Mouse (Mus musculus): ENCODE measurements around the gene Impdh2. TPM values are rescaled to one million over a fixed set of nuclear protein-coding genes. Genes with fewer than 3 reads are reported as not detected.

The Impdh2 gene
- polyA plus RNA-seq, 1 experiment from 2014 or later: 185 TPM

DNA sequence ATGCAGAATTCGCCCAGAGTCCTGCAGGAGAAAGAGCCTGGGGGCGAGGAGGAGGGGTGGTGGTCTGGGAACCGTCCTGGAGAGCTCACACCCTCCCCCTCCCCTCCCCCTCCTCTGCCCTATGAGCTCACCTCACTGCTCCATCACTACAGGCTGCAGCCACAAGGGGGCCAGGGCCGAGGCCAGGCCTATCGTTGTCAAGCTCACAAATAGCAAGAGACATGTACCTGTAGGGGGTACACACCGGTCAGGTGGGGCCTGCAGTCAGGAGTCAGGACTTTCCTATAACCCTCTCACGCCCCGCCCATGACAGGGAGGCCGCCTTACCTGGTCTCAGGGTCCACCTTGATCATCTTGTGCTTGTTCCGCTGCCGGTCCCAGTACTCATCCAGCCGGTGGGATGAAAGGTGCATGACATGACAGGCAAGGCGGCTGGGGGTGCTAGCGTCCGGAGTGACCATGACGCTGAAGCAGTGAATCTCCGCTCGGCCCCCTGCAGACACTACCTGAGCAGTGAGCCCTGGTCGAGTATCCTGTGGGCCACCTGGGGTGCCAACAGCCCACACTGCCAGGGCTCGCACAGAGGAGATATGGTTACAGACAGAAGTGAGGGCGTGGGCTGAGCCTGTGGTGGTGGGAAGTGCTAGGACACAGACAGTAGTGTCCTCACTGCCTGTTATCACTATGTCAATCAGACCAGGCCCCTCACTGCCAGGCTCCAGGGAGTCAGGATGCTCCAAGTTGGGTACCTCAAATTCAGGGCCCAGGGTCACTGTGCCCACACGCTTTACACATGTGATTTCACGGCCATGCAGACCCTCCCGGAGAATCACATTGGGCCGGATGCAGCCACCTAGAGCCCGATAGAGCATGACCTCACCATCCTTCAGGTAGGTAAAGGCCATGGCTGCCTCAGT lies 13.9 kb downstream of the Impdh2 start:
- H3K4me1 ChIP-seq (replicated peaks): peaks cover 82% of the 10 kb centered on the region
- H3K4me3 ChIP-seq: peak overlapping the region; percentile 2; the same call in 1 of the 2 replicates
- H3K9me3 ChIP-seq: no peaks in the 10 kb centered on the region
- H3K27ac ChIP-seq: no peak overlapping the region
- H3K27me3 ChIP-seq (ENCODE audit: insufficient read depth, poor library complexity, severe bottlenecking): 0 out of 2 replicates have a peak, but pooled peaks cover 7% of the 10 kb centered on the region
- 52% methylated on average over 26 of the region's 26 CpGs for WGBS
- DNase-seq (ENCODE audit: low spot score): peak; percentile 77
- H3K36me3 ChIP-seq: peaks cover 65% of the 10 kb centered on the region

- H3K27me3 ChIP-seq (ENCODE audit: insufficient read depth, poor library complexity, severe bottlenecking): peaks cover 13% of the 10 kb centered on the region
- H3K4me3 ChIP-seq: peak overlapping the region; percentile 2; the same call in 1 of the 2 replicates
- H3K9me3 ChIP-seq: no peaks in the 10 kb centered on the region
- H3K27ac ChIP-seq: peak overlapping the region; percentile 45
- WGBS: 90% methylated on average over 12 of the region's 12 CpGs
- DNase-seq (ENCODE audit: low spot score): no peak
- H3K4me1 ChIP-seq (replicated peaks): peaks cover 83% of the 10 kb centered on the region
- H3K36me3 ChIP-seq: peaks cover 65% of the 10 kb centered on the region
Measured at GRCm38 (mm10) chr9:108574921-108575320, 14.8 kb downstream of the Impdh2 start.

GRCm38 (mm10) chr9:108575321-108576297 lies 15.5 kb downstream of the Impdh2 start:
- Histone ChIP-seq H3K4me3 (peak overlapping the region; percentile 30; the same call in 1 of the 2 replicates), H3K4me1 (replicated peaks) (peaks cover 76% of the 10 kb centered on the region)
- 90% methylated on average over 37 of the region's 37 CpGs for WGBS

DNA sequence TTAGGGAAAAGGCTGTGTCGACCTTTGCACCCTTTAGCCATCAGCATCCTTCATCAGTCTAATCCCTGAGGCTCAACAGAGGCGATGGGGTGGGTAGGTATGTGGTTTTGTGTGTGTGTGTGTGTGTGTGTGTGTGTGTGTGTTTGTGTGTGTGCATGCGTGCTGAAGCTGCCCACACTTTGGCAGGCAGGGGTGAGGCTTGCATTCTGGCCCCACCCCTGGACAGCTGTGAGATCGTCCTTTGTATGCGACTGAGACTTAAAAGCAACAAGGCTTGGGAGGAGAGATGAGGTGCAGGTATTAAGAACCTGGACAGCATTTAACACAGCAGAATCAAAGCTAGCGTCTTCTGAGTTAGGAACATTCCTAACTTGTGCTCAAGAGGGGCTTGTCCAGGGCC lies 16.9 kb downstream of the Impdh2 start:
- H3K4me1 ChIP-seq (replicated peaks): peaks cover 69% of the 10 kb centered on the region
- WGBS: 67% methylated on average over 6 of the region's 6 CpGs
- H3K36me3 ChIP-seq: peaks cover 58% of the 10 kb centered on the region

More at GRCm38 (mm10) chr9:108575321-108576297, 15.5 kb downstream of the Impdh2 start:
- H3K9me3 ChIP-seq: no peaks in the 10 kb centered on the region
- H3K27ac ChIP-seq: peak overlapping the region; percentile 45; the same call in 1 of the 2 replicates
- H3K27me3 ChIP-seq (ENCODE audit: insufficient read depth, poor library complexity, severe bottlenecking): peaks cover 20% of the 10 kb centered on the region
- peaks cover 63% of the 10 kb centered on the region for H3K36me3 ChIP-seq
- DNase-seq (ENCODE audit: low spot score): no peak

GRCm38 (mm10) chr9:108577934-108578544 lies 18.0 kb downstream of the Impdh2 start:
- Histone ChIP-seq H3K27me3 (ENCODE audit: insufficient read depth, poor library complexity, severe bottlenecking) (peaks cover 44% of the 10 kb centered on the region), H3K9me3 (no peaks in the 10 kb centered on the region), H3K36me3 (peaks cover 57% of the 10 kb centered on the region), H3K4me1 (replicated peaks) (peaks cover 67% of the 10 kb centered on the region), H3K27ac (peak overlapping the region; percentile 95), H3K4me3 (peak overlapping the region; percentile 89)
- 2% methylated on average over 24 of the region's 24 CpGs for WGBS
- no peak for DNase-seq (ENCODE audit: low spot score)

More for the DNA sequence above, 16.9 kb downstream of the Impdh2 start:
- no peak for DNase-seq (ENCODE audit: low spot score)
- H3K9me3 ChIP-seq: no peaks in the 10 kb centered on the region
- peak overlapping the region; percentile 95; the same call in 1 of the 2 replicates for H3K27ac ChIP-seq
- H3K4me3 ChIP-seq: peak overlapping the region; percentile 89
- H3K27me3 ChIP-seq (ENCODE audit: insufficient read depth, poor library complexity, severe bottlenecking): peaks cover 34% of the 10 kb centered on the region

DNA sequence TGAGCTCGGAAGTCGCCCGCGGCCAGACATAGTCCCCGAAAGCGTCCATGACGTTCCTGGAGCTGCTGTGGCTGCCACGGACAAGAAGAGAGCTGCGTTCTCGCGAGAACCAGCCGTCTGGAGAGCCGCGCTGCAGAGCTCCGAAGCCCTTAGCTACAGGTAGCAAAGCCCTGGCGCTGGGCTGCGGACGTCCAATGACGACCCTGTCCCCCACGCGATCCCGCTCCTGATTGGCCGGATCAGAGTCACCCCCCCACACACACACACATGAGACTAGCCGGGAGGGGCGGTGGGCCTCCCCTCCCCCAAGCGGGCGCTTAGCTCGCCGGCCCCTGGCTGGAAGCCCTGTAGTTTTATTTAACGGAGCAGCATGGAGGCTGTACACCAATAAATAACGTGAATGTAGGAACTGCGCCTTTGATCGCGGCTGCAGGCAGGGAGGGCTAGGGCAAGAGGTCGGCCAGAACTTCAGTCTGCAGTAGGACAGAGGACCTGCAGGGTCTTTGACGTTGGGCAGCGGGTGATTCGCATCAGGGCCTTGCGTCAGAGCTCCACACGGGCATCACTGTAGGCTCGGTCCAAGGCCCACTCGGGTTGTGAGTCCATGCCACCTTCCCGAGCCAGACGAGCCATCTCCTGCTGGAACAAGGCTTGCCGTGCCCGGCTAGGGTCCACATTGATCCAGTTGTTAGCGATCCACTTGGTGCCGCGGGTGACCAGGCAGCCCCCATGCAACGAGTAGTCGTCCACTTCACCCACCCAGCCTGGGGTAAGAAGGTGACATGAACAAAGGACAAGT lies 18.7 kb downstream of the Impdh2 start, which contains the start of gene Wdr6:
Gene Wdr6, minus strand, starts transcription at position 195 of the 799 bp plus-strand sequence.
- Histone ChIP-seq H3K4me3 (peak within 1 kb of the TSS; percentile 89), H3K36me3 (peaks cover 50% of the 10 kb centered on the region), H3K9me3 (no peaks in the 10 kb centered on the region), H3K27ac (peak within 1 kb of the TSS; percentile 95), H3K27me3 (ENCODE audit: insufficient read depth, poor library complexity, severe bottlenecking) (peaks cover 50% of the 10 kb centered on the region), H3K4me1 (replicated peaks) (peaks cover 60% of the 10 kb centered on the region)
- 5% methylated on average over 51 of the region's 51 CpGs for WGBS
- peak; percentile 97 for DNase-seq (ENCODE audit: low spot score)

GRCm38 (mm10) chr9:108579344-108579690 lies 19.2 kb downstream of the Impdh2 start:
- H3K36me3 ChIP-seq: peaks cover 44% of the 10 kb centered on the region
- DNase-seq (ENCODE audit: low spot score): no peak
- WGBS: 72% methylated on average over 5 of the region's 5 CpGs
- H3K27ac ChIP-seq: peak overlapping the region; percentile 95
- peak overlapping the region; percentile 89 for H3K4me3 ChIP-seq
- H3K27me3 ChIP-seq (ENCODE audit: insufficient read depth, poor library complexity, severe bottlenecking): peaks cover 50% of the 10 kb centered on the region
- H3K4me1 ChIP-seq (replicated peaks): peaks cover 54% of the 10 kb centered on the region
- no peaks in the 10 kb centered on the region for H3K9me3 ChIP-seq

DNA sequence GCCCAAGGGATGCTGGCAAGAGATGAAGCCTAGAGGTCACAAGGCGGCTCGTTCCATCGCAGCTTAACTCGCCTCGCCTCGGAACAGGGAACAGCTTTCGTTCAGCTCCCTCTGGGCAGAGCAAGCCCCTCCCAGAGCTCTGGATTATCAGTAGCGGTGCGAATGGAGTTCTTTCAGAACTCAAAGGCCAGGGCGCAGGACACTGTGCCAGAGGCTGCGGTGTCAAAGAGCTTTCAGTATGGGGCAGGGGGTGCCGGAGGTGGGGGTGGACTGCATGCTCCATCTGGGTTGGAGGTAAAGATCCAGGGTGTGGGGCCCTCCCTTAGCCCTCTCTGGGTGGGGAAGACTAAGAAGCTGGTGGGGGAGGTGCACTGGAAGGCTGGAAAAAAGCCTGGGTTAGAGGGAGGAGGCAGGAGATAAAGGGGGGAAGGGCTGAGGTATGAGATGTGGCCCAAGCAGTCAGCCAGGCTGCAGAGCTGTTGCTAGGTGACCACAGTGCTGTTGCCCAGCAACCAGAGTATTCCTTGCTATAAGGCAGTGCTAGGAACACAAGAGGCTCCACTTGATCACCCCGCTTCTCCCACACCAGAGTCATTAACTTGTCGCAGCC lies 27.6 kb downstream of the Impdh2 start:
- peaks cover 17% of the 10 kb centered on the region for H3K27me3 ChIP-seq (ENCODE audit: insufficient read depth, poor library complexity, severe bottlenecking)
- H3K4me3 ChIP-seq: peak overlapping the region; percentile 47
- peaks cover 40% of the 10 kb centered on the region for H3K4me1 ChIP-seq (replicated peaks)
- peak; percentile 96 for DNase-seq (ENCODE audit: low spot score)
- under 1% methylated on average over 14 of the region's 14 CpGs for WGBS
- H3K27ac ChIP-seq: peak overlapping the region; percentile 93
- H3K9me3 ChIP-seq: no peaks in the 10 kb centered on the region
- peaks cover 6% of the 10 kb centered on the region; the same call in 1 of the 2 replicates for H3K36me3 ChIP-seq

DNA sequence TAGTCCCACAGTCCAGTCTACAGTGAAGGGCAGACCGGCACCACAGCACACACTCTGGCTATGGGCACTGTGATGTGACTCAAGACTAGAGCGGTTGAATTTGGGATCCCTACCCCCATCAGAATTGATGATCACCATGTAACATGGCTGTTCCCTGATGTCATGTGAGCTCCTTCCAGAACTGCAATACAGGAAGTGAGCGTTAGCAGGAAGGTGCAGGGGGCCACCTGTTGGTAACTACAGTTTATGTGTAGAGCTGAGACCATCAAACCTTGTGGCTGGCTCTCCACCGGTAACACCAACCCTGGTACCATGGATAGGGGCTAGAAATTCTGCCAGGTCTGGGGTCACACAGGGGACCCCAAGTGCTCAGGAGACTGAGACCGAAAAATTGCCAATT lies 29.1 kb downstream of the Impdh2 start:
- no peak for DNase-seq (ENCODE audit: low spot score)

DNA sequence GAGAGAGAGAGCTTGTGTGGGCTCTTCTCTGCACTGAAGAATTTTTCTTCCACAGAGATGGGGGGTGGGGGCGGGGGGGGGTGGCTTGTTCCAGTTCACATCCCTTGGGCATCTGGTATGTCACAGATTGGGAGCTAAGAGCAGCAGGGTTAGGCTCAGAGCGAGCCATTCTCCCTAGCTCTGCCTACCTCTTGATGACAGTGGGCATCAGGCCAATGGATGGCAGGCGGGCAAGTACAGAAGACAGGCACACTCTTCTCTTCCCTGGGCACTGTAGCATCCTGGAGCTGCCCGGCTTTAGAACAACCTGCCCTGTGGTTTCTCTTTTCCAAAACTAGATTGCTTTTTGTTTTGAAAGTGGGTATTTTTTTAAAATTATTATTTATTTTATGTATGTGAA lies 31.4 kb downstream of the Impdh2 start:
- H3K36me3 ChIP-seq: peaks cover 8% of the 10 kb centered on the region; the same call in 1 of the 2 replicates
- WGBS: 89% methylated on average over 4 of the region's 4 CpGs
- DNase-seq (ENCODE audit: low spot score): no peak
- no peak overlapping the region for H3K27ac ChIP-seq
- H3K4me1 ChIP-seq (replicated peaks): peaks cover 41% of the 10 kb centered on the region
- peaks cover under 1% of the 10 kb centered on the region; the same call in 1 of the 2 replicates for H3K27me3 ChIP-seq (ENCODE audit: insufficient read depth, poor library complexity, severe bottlenecking)
- no peaks in the 10 kb centered on the region for H3K9me3 ChIP-seq
- H3K4me3 ChIP-seq: no peak overlapping the region

More for the DNA sequence above, 29.1 kb downstream of the Impdh2 start:
- 79% methylated on average over 5 of the region's 5 CpGs for WGBS
- no peak overlapping the region for H3K4me3 ChIP-seq
- peak overlapping the region; percentile 93 for H3K27ac ChIP-seq
- H3K36me3 ChIP-seq: peaks cover 8% of the 10 kb centered on the region; the same call in 1 of the 2 replicates
- H3K9me3 ChIP-seq: no peaks in the 10 kb centered on the region
- peaks cover 6% of the 10 kb centered on the region for H3K27me3 ChIP-seq (ENCODE audit: insufficient read depth, poor library complexity, severe bottlenecking)
- H3K4me1 ChIP-seq (replicated peaks): peaks cover 40% of the 10 kb centered on the region

GRCm38 (mm10) chr9:108594354-108594753 lies 34.3 kb downstream of the Impdh2 start:
- no peaks in the 10 kb centered on the region for H3K9me3 ChIP-seq
- H3K4me1 ChIP-seq (replicated peaks): peaks cover 29% of the 10 kb centered on the region
- H3K36me3 ChIP-seq: peaks cover 8% of the 10 kb centered on the region; the same call in 1 of the 2 replicates
- H3K27ac ChIP-seq: no peak overlapping the region
- WGBS: 88% methylated on average over 3 of the region's 3 CpGs
- no peak for DNase-seq (ENCODE audit: low spot score)
- H3K4me3 ChIP-seq: no peak overlapping the region
- H3K27me3 ChIP-seq (ENCODE audit: insufficient read depth, poor library complexity, severe bottlenecking): 0 out of 2 replicates have a peak, but pooled peaks cover 4% of the 10 kb centered on the region

All from hindbrain, embryonic 10.5 days (tissue).